Mouse (Mus musculus) CH12.LX (cell line): ENCODE measurements around the gene Glis3.

Experiments
- CHD2 ChIP-seq: IDR thresholded peaks from 2 replicates; pipeline ENCODE4 v1.6.1; 2011; ENCODE audit warnings: low read length, improper control_type of control experiment
- CTCF ChIP-seq, 2 experiments: IDR thresholded peaks in 1 of 2; conservative IDR thresholded peaks in 1 of 2; 2 replicates each; pipeline ENCODE4 v1.5.1; 2011 to 2012; ENCODE audit warnings: low read depth in 2 of 2, low read length in 2 of 2, improper control_type of control experiment in 1 of 2, inconsistent platforms in 1 of 2, mild to moderate bottlenecking in 1 of 2, moderate library complexity in 1 of 2
- E2F4 ChIP-seq: IDR thresholded peaks from 2 replicates; pipeline ENCODE4 v1.6.1; 2011; ENCODE audit warnings: low read depth, low read length, improper control_type of control experiment; ENCODE audit not compliant: insufficient replicate concordance
- EP300 ChIP-seq: IDR thresholded peaks from 2 replicates; pipeline ENCODE4 v1.6.1; 2011; ENCODE audit warnings: low read length, improper control_type of control experiment
- IRF4 ChIP-seq: IDR thresholded peaks from 2 replicates; pipeline ENCODE4 v1.6.1; 2014; ENCODE audit warnings: low read depth, mild to moderate bottlenecking, inconsistent platforms, low read length, improper control_type of control experiment
- KAT2A ChIP-seq: IDR thresholded peaks from 2 replicates; pipeline ENCODE4 v1.6.1; 2012; ENCODE audit warnings: low read length, improper control_type of control experiment, inconsistent platforms; ENCODE audit not compliant: insufficient replicate concordance
- MAFK ChIP-seq: IDR thresholded peaks from 2 replicates; pipeline ENCODE4 v1.6.1; 2011; ENCODE audit warnings: low read length, improper control_type of control experiment; ENCODE audit not compliant: insufficient replicate concordance
- NELFE ChIP-seq: IDR thresholded peaks from 2 replicates; pipeline ENCODE4 v1.6.1; 2011; ENCODE audit warnings: low read depth, low read length, improper control_type of control experiment
- POLR2A ChIP-seq: IDR thresholded peaks from 2 replicates; pipeline ENCODE4 v1.6.1; 2011; ENCODE audit warnings: low read depth, mild to moderate bottlenecking, improper control_type of control experiment, low read length
- RCOR1 ChIP-seq: conservative IDR thresholded peaks from 2 replicates; pipeline ENCODE4 v1.6.1; 2012; ENCODE audit warnings: low read depth, mild to moderate bottlenecking, inconsistent platforms, low read length, improper control_type of control experiment
- USF1 ChIP-seq: IDR thresholded peaks from 2 replicates; pipeline ENCODE4 v1.6.1; 2014; ENCODE audit warnings: low read depth, mild to moderate bottlenecking, inconsistent platforms, low read length, improper control_type of control experiment
- ZC3H11A ChIP-seq: IDR thresholded peaks from 2 replicates; pipeline ENCODE4 v1.6.1; 2012; ENCODE audit warnings: low read depth, mild to moderate bottlenecking, inconsistent platforms, low read length, improper control_type of control experiment

GRCm38 (mm10) chr19:28561697-28562002 lies 118.2 kb downstream of the Glis3 start:
- TF ChIP-seq MAFK (no peak), RCOR1 (no peak), POLR2A (no peak), E2F4 (no peak), KAT2A (no peak), EP300 (no peak), USF1 (no peak), NELFE (no peak), ZC3H11A (no peak), IRF4 (no peak), CTCF (conservative IDR thresholded peaks at IDR 0.05 in 1 of 2, IDR thresholded peaks at IDR 0.05 in 1 of 2; ENCODE audit: low read depth in 2 of 2, low read length in 2 of 2) (no peak), CHD2 (no peak)
